Mouse (Mus musculus) intestine, postnatal 0 days (tissue): ENCODE measurements around the gene Llgl2. TPM values are rescaled to one million over a fixed set of nuclear protein-coding genes. Genes with fewer than 3 reads are reported as not detected.
A peak's percentile ranks its signal among the peaks of the same experiment; 100 is the strongest.

Source experiments
- ATAC-seq: fragments of 200-750 bp; cut with Nextera tagmentation; 2 replicates; pipeline ENCODE4 v1.8.0; 2017; ENCODE audit warnings: mild to moderate bottlenecking, moderate TSS enrichment, moderate library complexity
- H3K27ac ChIP-seq: fragments of 300-500 bp; sonication (generic); 2 replicates; pipeline ENCODE4 v1.5.1; 2014; ENCODE audit warnings: mild to moderate bottlenecking, low read depth, low read length, moderate library complexity
- H3K27me3 ChIP-seq: fragments of 300-500 bp; sonication (generic); replicated peaks from 2 replicates; pipeline ENCODE4 v1.6.1; 2014; ENCODE audit warnings: low read length, mixed read lengths; ENCODE audit not compliant: control insufficient read depth, insufficient read depth
- H3K36me3 ChIP-seq: fragments of 300-500 bp; sonication (generic); 2 replicates; pipeline ENCODE4 v1.6.1; 2014; ENCODE audit warnings: mild to moderate bottlenecking, moderate library complexity; ENCODE audit not compliant: control insufficient read depth, insufficient read depth
- H3K4me1 ChIP-seq: fragments of 300-500 bp; sonication (generic); replicated peaks from 2 replicates; pipeline ENCODE4 v1.6.1; 2014; ENCODE audit warnings: antibody characterized with exemption, low read length, mixed read lengths; ENCODE audit not compliant: control insufficient read depth, insufficient read depth
- H3K4me2 ChIP-seq: fragments of 300-500 bp; sonication (generic); replicated peaks from 2 replicates; pipeline ENCODE4 v1.6.1; 2014; ENCODE audit warnings: low read depth, mild to moderate bottlenecking, moderate library complexity
- H3K4me3 ChIP-seq: fragments of 300-500 bp; sonication (generic); 2 replicates; pipeline ENCODE4 v1.5.1; 2014; ENCODE audit warnings: low read depth, low read length
- H3K9ac ChIP-seq: fragments of 300-500 bp; sonication (generic); 2 replicates; pipeline ENCODE4 v1.6.1; 2014; ENCODE audit warnings: mild to moderate bottlenecking, low read depth, low read length
- H3K9me3 ChIP-seq: fragments of 300-500 bp; sonication (generic); 2 replicates; pipeline ENCODE4 v1.6.1; 2016; ENCODE audit warnings: mixed run types; ENCODE audit not compliant: control insufficient read depth
- CTCF ChIP-seq: sonication (generic); IDR thresholded peaks from 2 replicates; pipeline ENCODE4 v1.5.1; 2016; ENCODE audit warnings: low read depth, mild to moderate bottlenecking, control low read depth, antibody characterized with exemption, moderate library complexity
- WGBS: fragments of 180-500 bp; shearing (Covaris S2); extraction: QIAGEN DNeasy Blood & Tissue Kit; methylation state at CpG from one replicate; pipeline ENCODE4 v1.1.7; 2014; 5-methylcytosine and 5-hydroxymethylcytosine counted together
- polyA plus RNA-seq: library from polyadenylated mRNA; unstranded; fragments of >200 nt; fragmentation: Nextera tagmentation; extraction: Ambion mirVana; gene quantifications from 2 replicates; pipeline ENCODE4 v1.2.1, GENCODE M21; 2015

Gene Llgl2
- polyA plus RNA-seq, 1 experiment from 2014 or later: 61.8 TPM

- H3K4me3 ChIP-seq: no peak overlapping the region
- no peaks in the 10 kb centered on the region for H3K36me3 ChIP-seq
- H3K9me3 ChIP-seq: no peaks in the 10 kb centered on the region
- ATAC-seq: no peak
- no peak overlapping the region for H3K9ac ChIP-seq
- TF ChIP-seq CTCF: no peak
- H3K27me3 ChIP-seq: no peaks in the 10 kb centered on the region
- H3K27ac ChIP-seq: peak overlapping the region; percentile 37
- peaks cover 20% of the 10 kb centered on the region for H3K4me1 ChIP-seq
- no peak overlapping the region for H3K4me2 ChIP-seq
- 81% methylated on average over 22 of the region's 22 CpGs for WGBS
Measured at GRCm38 (mm10) chr11:115837606-115838345, 13.9 kb downstream of the Llgl2 start.

DNA sequence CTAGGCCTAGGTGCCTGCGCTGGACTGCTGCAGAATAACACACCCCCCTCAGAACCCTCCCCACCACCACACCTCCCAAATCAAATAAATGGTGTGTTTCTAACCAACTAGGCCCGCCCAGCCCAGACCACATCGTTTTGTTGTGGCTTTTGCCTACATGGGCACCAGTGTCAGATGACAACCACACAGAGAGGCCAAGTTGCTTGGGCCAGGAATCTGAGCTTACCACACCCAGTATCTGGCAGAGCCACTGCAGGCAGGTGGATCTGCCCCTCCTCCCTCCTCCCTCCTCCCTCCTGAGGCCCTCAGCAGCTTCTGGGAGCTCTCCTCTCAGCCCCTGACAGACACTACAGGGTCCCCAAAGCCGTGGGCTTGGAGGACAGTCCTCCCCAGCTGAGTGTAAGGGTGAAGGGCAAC, 15.1 kb downstream of the Llgl2 start:
- peaks cover 20% of the 10 kb centered on the region for H3K4me1 ChIP-seq

DNA sequence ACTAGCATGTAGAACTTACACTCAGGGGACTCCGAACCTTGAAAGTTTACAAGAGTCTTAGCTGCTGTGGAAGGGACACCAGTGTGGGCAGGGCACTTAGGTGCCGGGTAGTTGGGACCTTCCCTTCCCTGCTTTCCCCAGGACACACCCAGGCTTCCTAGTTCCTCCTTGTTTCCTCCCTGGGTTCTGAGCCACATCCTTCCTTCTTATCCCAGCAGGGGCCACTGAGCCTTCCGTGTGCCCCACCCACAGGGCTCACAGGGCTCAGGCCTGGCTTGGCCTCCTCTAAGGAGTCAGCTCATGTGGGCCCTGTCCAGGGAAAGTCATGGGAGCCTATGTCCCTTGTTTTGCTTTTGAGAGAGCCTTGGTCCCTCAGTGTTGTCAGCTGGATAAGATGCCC, 15.9 kb downstream of the Llgl2 start:
- Histone ChIP-seq H3K36me3 (peaks cover 2% of the 10 kb centered on the region; the same call in 1 of the 2 replicates), H3K4me3 (no peak overlapping the region), H3K9me3 (no peaks in the 10 kb centered on the region), H3K27me3 (no peaks in the 10 kb centered on the region), H3K27ac (peak overlapping the region; percentile 85), H3K4me1 (peaks cover 20% of the 10 kb centered on the region), H3K9ac (no peak overlapping the region), H3K4me2 (peak overlapping the region; percentile 43)
- TF ChIP-seq CTCF: no peak
- no peak for ATAC-seq
- WGBS: 30% methylated on average over 3 of the region's 3 CpGs

More for the DNA sequence above, 15.1 kb downstream of the Llgl2 start:
- 26% methylated on average over 4 of the region's 4 CpGs for WGBS
- Histone ChIP-seq H3K4me3 (no peak overlapping the region), H3K9ac (no peak overlapping the region; the same call in 1 of the 2 replicates), H3K36me3 (no peaks in the 10 kb centered on the region), H3K27me3 (no peaks in the 10 kb centered on the region), H3K4me2 (peak overlapping the region; percentile 43), H3K9me3 (no peaks in the 10 kb centered on the region), H3K27ac (peak overlapping the region; percentile 85)
- no peak for TF ChIP-seq CTCF
- peak; percentile 9; the same call in 1 of the 2 replicates for ATAC-seq

- WGBS: 85% methylated on average over 6 of the region's 6 CpGs
Measured at GRCm38 (mm10) chr11:115841044-115841443, 17.2 kb downstream of the Llgl2 start.

GRCm38 (mm10) chr11:115841961-115842550, 18.2 kb downstream of the Llgl2 start:
- Histone ChIP-seq H3K4me2 (peak overlapping the region; percentile 33), H3K9ac (no peak overlapping the region), H3K27ac (peak overlapping the region; percentile 80), H3K4me1 (peaks cover 20% of the 10 kb centered on the region), H3K27me3 (no peaks in the 10 kb centered on the region), H3K4me3 (no peak overlapping the region), H3K36me3 (peaks cover 24% of the 10 kb centered on the region), H3K9me3 (no peaks in the 10 kb centered on the region)
- no peak for TF ChIP-seq CTCF
- 12% methylated on average over 6 of the region's 6 CpGs for WGBS
- peak; percentile 28 for ATAC-seq

More at GRCm38 (mm10) chr11:115841044-115841443, 17.2 kb downstream of the Llgl2 start:
- Histone ChIP-seq H3K4me2 (no peak overlapping the region), H3K27me3 (no peaks in the 10 kb centered on the region), H3K36me3 (peaks cover 15% of the 10 kb centered on the region), H3K4me1 (peaks cover 20% of the 10 kb centered on the region), H3K9ac (no peak overlapping the region), H3K9me3 (no peaks in the 10 kb centered on the region), H3K27ac (no peak overlapping the region), H3K4me3 (no peak overlapping the region)
- no peak for ATAC-seq
- peak; percentile 53 for TF ChIP-seq CTCF

- no peak overlapping the region for H3K9ac ChIP-seq
- 65% methylated on average over 12 of the region's 14 CpGs for WGBS
- peak overlapping the region; percentile 33 for H3K4me2 ChIP-seq
Measured at GRCm38 (mm10) chr11:115843141-115843890, 19.5 kb downstream of the Llgl2 start.

More at GRCm38 (mm10) chr11:115843141-115843890, 19.5 kb downstream of the Llgl2 start:
- ATAC-seq: no peak
- Histone ChIP-seq H3K27ac (peak overlapping the region; percentile 80), H3K27me3 (no peaks in the 10 kb centered on the region), H3K4me3 (no peak overlapping the region), H3K9me3 (no peaks in the 10 kb centered on the region), H3K4me1 (peaks cover 15% of the 10 kb centered on the region), H3K36me3 (peaks cover 36% of the 10 kb centered on the region)
- no peak for TF ChIP-seq CTCF
